Mouse (Mus musculus) heart, adult 2 months (tissue): ENCODE data around the gene Pten. TPM values are rescaled to one million over a fixed set of nuclear protein-coding genes. Genes with fewer than 3 reads are reported as not detected.

Experiments used
- DNase-seq, 2 experiments: peaks; one replicate each; pipeline ENCODE4 v3.0.0; 2021
- H3K27ac ChIP-seq: fragments of 200-600 bp; 2 replicates; pipeline ENCODE4 v1.8.1; 2022
- H3K27me3 ChIP-seq: fragments of 200-500 bp; 2 replicates; pipeline ENCODE4 v1.6.1; 2012; ENCODE audit warnings: mild to moderate bottlenecking, low read length, inconsistent platforms, mixed read lengths; ENCODE audit not compliant: control insufficient read depth, insufficient read depth
- H3K36me3 ChIP-seq: fragments of 200-500 bp; 2 replicates; pipeline ENCODE4 v1.6.1; 2012; ENCODE audit warnings: low read length, inconsistent platforms; ENCODE audit not compliant: control insufficient read depth, insufficient read depth
- H3K4me1 ChIP-seq: fragments of 200-500 bp; 2 replicates; pipeline ENCODE4 v1.6.1; 2011; ENCODE audit warnings: low read length; ENCODE audit not compliant: control insufficient read depth, insufficient read depth
- H3K4me3 ChIP-seq: fragments of 200-600 bp; 2 replicates; pipeline ENCODE4 v1.8.1; 2022
- H3K79me2 ChIP-seq: fragments of 200-500 bp; replicated peaks from 2 replicates; pipeline ENCODE4 v1.6.1; 2012; ENCODE audit warnings: mild to moderate bottlenecking, inconsistent platforms, low read length, moderate library complexity, mixed read lengths; ENCODE audit not compliant: control insufficient read depth, insufficient read depth
- H3K9ac ChIP-seq: fragments of 200-500 bp; 2 replicates; pipeline ENCODE4 v1.6.1; 2012; ENCODE audit warnings: low read depth, mild to moderate bottlenecking, control low read depth, inconsistent platforms, low read length, mixed read lengths
- CTCF ChIP-seq: fragments of 200-600 bp; IDR thresholded peaks from 2 replicates; pipeline ENCODE4 v1.8.1; 2022; ENCODE audit warnings: antibody characterized with exemption, mild to moderate bottlenecking, moderate library complexity
- EP300 ChIP-seq: fragments of 200-500 bp; IDR thresholded peaks from 2 replicates; pipeline ENCODE4 v1.6.1; 2011; ENCODE audit warnings: low read depth, low read length, control low read depth; ENCODE audit not compliant: insufficient read depth
- POLR2A ChIP-seq: fragments of 200-500 bp; IDR thresholded peaks from 2 replicates; pipeline ENCODE4 v1.6.1; 2011; ENCODE audit warnings: mild to moderate bottlenecking, low read depth, low read length, control low read depth; ENCODE audit not compliant: insufficient read depth
- WGBS: fragments of 180-500 bp; shearing (Covaris S2); methylation state at CpG from one replicate; pipeline ENCODE4 v1.1.7; 2018; 5-methylcytosine and 5-hydroxymethylcytosine counted together
- intact Hi-C: fragments of 180-260 bp; cut with DNase I; formaldehyde crosslinking; loops from one replicate; pipeline ENCODE4 v1.15.1; 2025
- polyA plus RNA-seq: library from polyadenylated mRNA; depleted of rRNA; stranded (reverse); fragments of >200 nt; gene quantifications from 2 replicates; pipeline ENCODE4 v1.2.3, GENCODE M21; 2012
- total RNA-seq, 2 experiments: library from RNA; stranded (reverse); gene quantifications; 2 replicates each; pipeline ENCODE4 v1.2.3; 2021

Gene Pten
- total and polyA plus RNA-seq, 3 experiments, result 9.6 to 67.9 (median 59.7) TPM

GRCm38 (mm10) chr19:32831286-32831685 lies 74.0 kb downstream of the Pten start:
- intact Hi-C loops, result no loop called here
- TF ChIP-seq EP300 (no peak), POLR2A (no peak), CTCF (no peak)
- Histone ChIP-seq H3K4me1 (peaks cover 1% of the 10 kb centered on the region), H3K79me2 (no peaks in the 10 kb centered on the region), H3K4me3 (no peak overlapping the region), H3K9ac (no peak overlapping the region), H3K27me3 (no peaks in the 10 kb centered on the region), H3K36me3 (no peaks in the 10 kb centered on the region), H3K27ac (no peak overlapping the region)
- DNase-seq, result peak in 1 of 2 experiments; percentile 7
- WGBS, result 75% methylated on average over 4 of the region's 4 CpGs

- Histone ChIP-seq H3K27me3 (no peaks in the 10 kb centered on the region), H3K79me2 (no peaks in the 10 kb centered on the region), H3K27ac (no peak overlapping the region), H3K4me3 (no peak overlapping the region), H3K36me3 (no peaks in the 10 kb centered on the region), H3K4me1 (no peaks in the 10 kb centered on the region), H3K9ac (no peak overlapping the region)
- no peak for DNase-seq
- intact Hi-C loops, result no loop called here
- TF ChIP-seq EP300 (no peak), CTCF (no peak), POLR2A (no peak)
- 92% methylated on average over 6 of the region's 6 CpGs for WGBS
Observed at GRCm38 (mm10) chr19:32840491-32840890, 83.2 kb downstream of the Pten start.

GRCm38 (mm10) chr19:32844486-32844885 lies 87.2 kb downstream of the Pten start:
- Histone ChIP-seq H3K27ac (no peak overlapping the region), H3K4me1 (no peaks in the 10 kb centered on the region), H3K4me3 (no peak overlapping the region), H3K27me3 (no peaks in the 10 kb centered on the region), H3K9ac (no peak overlapping the region), H3K36me3 (no peaks in the 10 kb centered on the region), H3K79me2 (no peaks in the 10 kb centered on the region)
- no peak for TF ChIP-seq CTCF
- TF ChIP-seq EP300, result no peak
- no peak for TF ChIP-seq POLR2A
- DNase-seq, result no peak
- WGBS, result 85% methylated on average over 5 of the region's 5 CpGs
- intact Hi-C loops, result no loop called here

GRCm38 (mm10) chr19:32848041-32848440 lies 90.7 kb downstream of the Pten start:
- intact Hi-C loops, result no loop called here
- Histone ChIP-seq H3K4me1 (no peaks in the 10 kb centered on the region), H3K4me3 (no peak overlapping the region), H3K9ac (no peak overlapping the region), H3K27ac (no peak overlapping the region), H3K36me3 (no peaks in the 10 kb centered on the region), H3K27me3 (no peaks in the 10 kb centered on the region), H3K79me2 (no peaks in the 10 kb centered on the region)
- TF ChIP-seq CTCF (no peak), EP300 (no peak), POLR2A (no peak)
- no peak for DNase-seq
- 41% methylated on average over 3 of the region's 3 CpGs for WGBS

- no peak for DNase-seq
- Histone ChIP-seq H3K36me3 (no peaks in the 10 kb centered on the region), H3K79me2 (no peaks in the 10 kb centered on the region), H3K4me3 (no peak overlapping the region), H3K27me3 (no peaks in the 10 kb centered on the region), H3K27ac (no peak overlapping the region), H3K4me1 (no peaks in the 10 kb centered on the region), H3K9ac (no peak overlapping the region)
- intact Hi-C loops, result no loop called here
- no peak for TF ChIP-seq EP300
- TF ChIP-seq CTCF, result no peak
- no peak for TF ChIP-seq POLR2A
- WGBS, result 66% methylated on average over 3 of the region's 3 CpGs
Observed at GRCm38 (mm10) chr19:32852306-32852705, 95.0 kb downstream of the Pten start.

- TF ChIP-seq CTCF, result no peak
- TF ChIP-seq POLR2A, result no peak
- no peak for TF ChIP-seq EP300
- Histone ChIP-seq H3K79me2 (no peaks in the 10 kb centered on the region), H3K27me3 (no peaks in the 10 kb centered on the region), H3K27ac (no peak overlapping the region), H3K36me3 (no peaks in the 10 kb centered on the region), H3K4me3 (no peak overlapping the region), H3K4me1 (no peaks in the 10 kb centered on the region), H3K9ac (no peak overlapping the region)
- WGBS, result 76% methylated on average over 12 of the region's 12 CpGs
- DNase-seq, result no peak
- intact Hi-C loops, result no loop called here
Observed at GRCm38 (mm10) chr19:32861675-32862575, 104.6 kb downstream of the Pten start.
